Mouse (Mus musculus): ENCODE measurements at regions not wholly inside any gene's neighbourhood (a gene's known extent, or its start where the extent isn't known, plus 50 kb on each side); places are given as distances from the start of the nearest gene placed in this dataset.
A peak's percentile ranks its signal among the peaks of the same experiment; 100 is the strongest.

DNA sequence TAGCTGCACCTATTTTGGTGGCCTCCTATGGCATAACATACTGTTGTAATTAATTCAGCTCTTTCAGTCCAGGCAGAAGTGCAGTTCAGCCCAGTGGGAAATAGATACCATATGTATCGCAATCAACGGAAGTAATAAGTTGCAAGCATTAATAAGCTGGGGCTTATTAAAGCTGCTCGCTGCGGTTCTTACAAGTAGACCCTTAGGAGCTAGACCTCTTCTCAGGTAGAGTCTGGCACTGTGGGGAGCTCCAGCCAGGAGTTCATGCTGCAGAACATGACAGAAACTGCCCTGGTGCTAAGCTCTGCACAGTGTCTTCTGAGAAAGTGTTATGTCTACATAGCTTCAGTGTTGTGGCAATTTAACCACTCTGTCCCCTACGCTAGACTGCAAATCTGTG, 153.5 kb upstream of the Tut7 start:
- no peaks in the 10 kb centered on the region for H3K9me3 ChIP-seq (replicated peaks)
- no peaks in the 10 kb centered on the region for H3K27me3 ChIP-seq
- no peak overlapping the region for H3K9ac ChIP-seq
- WGBS, result 46% methylated on average over 5 of the region's 5 CpGs
- H3K4me1 ChIP-seq, result peaks cover 22% of the 10 kb centered on the region
- ATAC-seq (ENCODE audit: insufficient number of reproducible peaks, low FRiP score, low TSS enrichment, low read depth), result no peak
- no peak overlapping the region for H3K4me3 ChIP-seq (replicated peaks)
- 0 out of 2 replicates have a peak overlapping the region, but pooled peaks have one; percentile 48 for H3K27ac ChIP-seq (replicated peaks)
- H3K4me2 ChIP-seq (replicated peaks), result no peak overlapping the region
- H3K36me3 ChIP-seq, result no peaks in the 10 kb centered on the region

DNA sequence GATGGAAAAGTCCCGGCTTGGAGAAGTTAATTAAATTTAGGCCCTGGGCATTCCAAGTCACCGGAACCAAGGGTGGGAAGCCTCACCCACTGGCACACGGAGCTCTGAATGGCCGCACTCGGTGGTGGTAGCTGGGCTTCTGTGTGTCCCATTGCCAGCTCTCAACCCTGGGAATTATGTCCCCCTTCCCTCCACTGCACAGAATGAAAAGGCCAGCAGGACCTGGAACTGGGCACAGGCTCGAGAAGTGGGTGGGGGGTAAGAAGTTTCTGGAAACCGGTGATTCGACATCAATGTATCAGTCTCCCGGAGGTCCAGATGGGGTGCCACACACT, 149.1 kb upstream of the Tut7 start:
- Histone ChIP-seq H3K4me2 (replicated peaks) (peak overlapping the region; percentile 49), H3K36me3 (no peaks in the 10 kb centered on the region), H3K27me3 (no peaks in the 10 kb centered on the region), H3K27ac (replicated peaks) (peak overlapping the region; percentile 34), H3K9ac (no peak overlapping the region), H3K9me3 (replicated peaks) (no peaks in the 10 kb centered on the region), H3K4me1 (peaks cover 39% of the 10 kb centered on the region), H3K4me3 (replicated peaks) (no peak overlapping the region)
- no peak for ATAC-seq (ENCODE audit: insufficient number of reproducible peaks, low FRiP score, low TSS enrichment, low read depth)
- WGBS, result 45% methylated on average over 9 of the region's 9 CpGs

DNA sequence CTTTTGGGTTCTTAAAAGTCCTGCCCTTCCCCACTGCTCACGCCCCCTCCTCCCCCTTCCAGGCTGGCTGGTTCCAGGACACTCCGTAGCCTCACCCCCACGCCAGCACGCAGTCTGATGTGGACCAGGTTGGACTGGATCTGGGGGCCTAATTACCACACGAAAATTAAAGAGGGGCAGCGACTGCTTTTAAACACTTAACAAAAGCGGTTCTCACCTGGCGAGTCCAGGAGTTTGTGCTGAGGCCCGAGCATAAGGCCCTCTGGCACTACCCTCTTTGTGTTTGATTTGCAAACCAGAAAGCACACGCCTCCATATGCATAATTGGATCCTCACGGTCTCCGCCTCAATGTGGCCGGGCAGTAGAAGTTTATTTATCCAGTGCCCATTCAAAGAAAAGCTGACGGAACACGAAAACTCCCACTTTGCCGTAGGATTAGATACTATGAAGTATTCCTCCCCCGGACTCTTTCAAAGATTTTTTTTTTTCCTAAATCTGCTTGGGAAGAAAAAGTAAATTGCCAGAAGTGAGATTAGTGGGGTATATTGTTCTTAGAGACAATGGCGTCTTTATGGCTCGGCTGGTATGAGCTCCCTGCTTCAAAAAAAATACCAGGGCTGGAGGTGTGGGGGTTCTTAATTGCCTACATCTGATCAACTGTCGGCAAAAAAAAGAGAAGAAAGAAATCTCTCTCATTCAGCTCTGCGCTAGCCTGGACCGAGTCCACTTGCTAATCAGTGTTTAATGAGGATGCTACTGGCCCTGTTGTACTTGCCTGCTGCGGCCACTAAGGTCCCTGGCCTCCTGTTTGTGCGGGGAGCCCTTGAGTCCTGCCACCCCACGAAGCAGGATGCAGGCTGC, 148.5 kb upstream of the Tut7 start:
- Histone ChIP-seq H3K9ac (peak overlapping the region; percentile 1; the same call in 1 of the 2 replicates), H3K27ac (replicated peaks) (peak overlapping the region; percentile 5), H3K36me3 (no peaks in the 10 kb centered on the region), H3K4me3 (replicated peaks) (peak overlapping the region; percentile 14), H3K27me3 (no peaks in the 10 kb centered on the region), H3K4me2 (replicated peaks) (peak overlapping the region; percentile 49), H3K4me1 (peaks cover 37% of the 10 kb centered on the region), H3K9me3 (replicated peaks) (no peaks in the 10 kb centered on the region)
- ATAC-seq (ENCODE audit: insufficient number of reproducible peaks, low FRiP score, low TSS enrichment, low read depth), result peak; percentile 72
- WGBS, result 11% methylated on average over 25 of the region's 25 CpGs

DNA sequence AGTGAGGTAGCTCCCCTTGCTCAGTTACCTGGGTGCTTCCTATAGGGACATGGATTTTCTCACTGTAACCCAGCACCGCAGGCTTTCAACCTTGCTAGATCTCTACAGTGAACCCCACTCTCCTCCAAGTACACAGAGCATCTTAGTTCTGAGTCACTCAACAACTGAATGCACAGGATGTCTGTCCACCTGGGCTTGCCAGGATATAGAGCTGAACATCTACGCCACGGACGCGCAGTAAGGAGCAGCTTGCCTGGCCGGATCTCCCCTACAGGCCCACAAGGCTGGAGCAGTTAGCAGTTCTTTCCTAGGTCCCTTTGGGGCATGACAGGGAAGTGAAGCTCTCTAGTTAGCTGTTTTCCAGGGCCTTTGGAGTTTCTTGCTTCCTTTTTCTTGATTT, 147.5 kb upstream of the Tut7 start:
- ATAC-seq (ENCODE audit: insufficient number of reproducible peaks, low FRiP score, low TSS enrichment, low read depth), result no peak
- peaks cover 26% of the 10 kb centered on the region for H3K4me1 ChIP-seq
- H3K9ac ChIP-seq, result no peak overlapping the region
- no peak overlapping the region for H3K27ac ChIP-seq (replicated peaks)
- H3K9me3 ChIP-seq (replicated peaks), result no peaks in the 10 kb centered on the region
- WGBS, result 53% methylated on average over 6 of the region's 6 CpGs
- no peaks in the 10 kb centered on the region for H3K27me3 ChIP-seq
- no peak overlapping the region for H3K4me2 ChIP-seq (replicated peaks)
- H3K4me3 ChIP-seq (replicated peaks), result no peak overlapping the region
- no peaks in the 10 kb centered on the region for H3K36me3 ChIP-seq

DNA sequence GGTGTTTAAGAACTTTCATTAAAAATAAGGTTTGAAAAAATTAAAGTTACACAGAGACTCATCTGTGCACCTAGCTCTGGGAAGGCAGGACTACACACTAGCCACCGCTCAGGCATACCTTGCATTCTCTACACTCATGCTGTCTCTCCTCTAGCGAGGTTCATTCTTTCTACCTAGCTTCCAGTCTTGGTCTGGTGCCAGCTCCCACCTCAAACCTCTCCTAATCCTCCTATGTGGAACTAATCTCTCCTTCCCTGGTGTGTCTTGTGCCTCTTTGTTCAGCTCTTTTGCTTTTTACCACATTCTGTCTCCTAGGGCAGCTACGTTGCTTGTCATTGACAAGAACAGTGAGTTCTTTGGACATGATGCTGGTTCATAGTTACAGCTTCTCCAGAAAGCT, 146.5 kb upstream of the Tut7 start:
- Histone ChIP-seq H3K4me3 (replicated peaks) (no peak overlapping the region), H3K27ac (replicated peaks) (no peak overlapping the region), H3K4me1 (peaks cover 26% of the 10 kb centered on the region), H3K4me2 (replicated peaks) (no peak overlapping the region), H3K36me3 (no peaks in the 10 kb centered on the region), H3K9me3 (replicated peaks) (no peaks in the 10 kb centered on the region), H3K9ac (no peak overlapping the region), H3K27me3 (no peaks in the 10 kb centered on the region)
- 51% methylated on average over 3 of the region's 3 CpGs for WGBS
- no peak for ATAC-seq (ENCODE audit: insufficient number of reproducible peaks, low FRiP score, low TSS enrichment, low read depth)

DNA sequence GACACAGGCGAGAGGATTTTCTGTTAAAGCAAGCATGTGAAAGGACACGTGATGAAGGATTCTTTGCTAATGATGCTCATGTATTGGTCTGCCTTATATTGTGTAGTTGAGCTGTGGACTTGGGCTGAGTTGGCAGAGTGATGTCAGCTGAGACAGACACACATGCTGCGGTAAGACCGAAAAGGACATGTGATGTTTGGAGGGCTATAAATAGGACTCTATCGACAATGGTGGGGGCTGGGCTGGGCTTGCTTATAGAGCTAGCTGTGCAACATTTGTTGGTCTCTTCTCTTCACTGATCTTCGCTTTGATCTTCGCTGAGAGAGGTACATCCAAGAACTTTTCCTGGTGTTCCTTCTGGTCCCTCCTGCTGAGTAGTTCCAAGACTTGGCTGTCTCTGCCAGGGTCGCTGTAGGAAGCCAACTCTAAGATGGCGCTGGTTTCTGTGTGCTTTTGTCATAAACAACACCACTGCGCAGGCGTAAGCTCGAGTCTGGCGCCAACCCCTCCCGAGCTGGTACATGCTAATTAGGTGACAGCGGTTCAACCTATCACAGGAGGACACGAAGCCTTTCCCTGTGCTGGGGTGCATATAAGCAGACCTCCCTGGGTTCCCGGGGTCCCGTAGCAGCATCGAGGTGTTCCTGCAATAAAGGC, 145.8 kb upstream of the Tut7 start:
- WGBS, result 77% methylated on average over 19 of the region's 19 CpGs
- no peak overlapping the region for H3K4me2 ChIP-seq (replicated peaks)
- H3K27me3 ChIP-seq, result no peaks in the 10 kb centered on the region
- H3K27ac ChIP-seq (replicated peaks), result no peak overlapping the region
- no peak overlapping the region for H3K4me3 ChIP-seq (replicated peaks)
- peaks cover 26% of the 10 kb centered on the region for H3K4me1 ChIP-seq
- no peaks in the 10 kb centered on the region for H3K9me3 ChIP-seq (replicated peaks)
- no peak overlapping the region for H3K9ac ChIP-seq
- ATAC-seq (ENCODE audit: insufficient number of reproducible peaks, low FRiP score, low TSS enrichment, low read depth), result no peak
- no peaks in the 10 kb centered on the region for H3K36me3 ChIP-seq

DNA sequence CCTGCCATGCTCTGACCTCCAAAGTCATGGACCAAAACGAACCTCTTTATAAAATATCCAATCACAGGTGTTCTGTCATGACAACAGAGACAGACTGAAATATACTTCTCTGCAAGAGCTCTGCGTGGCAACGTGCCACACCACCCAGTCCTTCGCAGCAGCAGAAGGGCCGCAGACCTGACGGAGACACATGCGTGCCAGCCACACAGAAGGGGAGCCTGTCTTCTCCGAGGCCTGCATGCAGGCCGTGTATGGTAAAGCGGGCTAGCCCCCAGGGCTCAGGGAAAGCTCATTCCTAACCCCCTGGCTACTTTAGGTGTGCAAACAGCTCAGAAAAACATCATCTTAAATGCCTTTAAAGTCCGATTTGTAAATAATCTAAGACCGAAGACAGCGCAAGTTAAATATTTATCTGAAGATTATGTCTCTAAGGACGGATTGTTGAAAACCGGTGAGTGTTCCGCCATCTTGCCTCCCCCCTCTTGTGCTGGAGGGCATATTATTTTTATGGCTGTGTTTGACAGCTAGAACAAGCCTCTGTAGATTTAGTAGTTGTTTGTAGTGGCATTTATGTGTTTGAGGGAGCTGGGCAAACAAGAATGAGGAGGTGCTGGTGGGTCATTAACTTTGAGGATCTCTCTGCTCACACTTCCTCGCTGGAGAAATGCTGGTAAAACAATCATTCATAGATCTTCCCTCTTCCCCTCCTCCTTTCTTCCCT, 143.7 kb upstream of the Tut7 start:
- ATAC-seq (ENCODE audit: insufficient number of reproducible peaks, low FRiP score, low TSS enrichment, low read depth), result no peak
- Histone ChIP-seq H3K36me3 (no peaks in the 10 kb centered on the region), H3K27ac (replicated peaks) (no peak overlapping the region), H3K4me2 (replicated peaks) (no peak overlapping the region), H3K9ac (no peak overlapping the region), H3K9me3 (replicated peaks) (no peaks in the 10 kb centered on the region), H3K4me1 (peaks cover 27% of the 10 kb centered on the region), H3K27me3 (no peaks in the 10 kb centered on the region), H3K4me3 (replicated peaks) (no peak overlapping the region)
- WGBS, result 73% methylated on average over 17 of the region's 17 CpGs

DNA sequence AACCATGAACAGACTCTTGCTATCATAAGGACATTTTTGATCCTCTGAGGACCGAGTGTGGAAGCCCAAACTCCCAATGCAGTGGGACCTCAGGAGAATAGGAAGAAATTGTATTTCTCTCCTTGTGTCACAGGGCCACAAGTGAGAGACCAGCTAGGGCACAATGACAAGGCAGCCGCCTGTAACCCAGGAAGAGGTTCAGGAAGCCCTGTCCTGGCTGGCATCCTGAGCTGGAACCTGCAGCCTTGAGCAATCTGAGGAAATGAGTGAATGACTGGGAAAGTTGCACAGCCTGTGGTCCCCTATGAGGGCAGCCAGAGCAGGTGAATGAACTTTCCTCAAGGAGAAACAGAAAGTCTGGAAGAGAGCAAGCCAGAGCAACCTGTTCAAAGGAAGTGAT, 142.0 kb upstream of the Tut7 start:
- Histone ChIP-seq H3K27me3 (no peaks in the 10 kb centered on the region), H3K36me3 (no peaks in the 10 kb centered on the region), H3K4me1 (peaks cover 10% of the 10 kb centered on the region), H3K9me3 (replicated peaks) (no peaks in the 10 kb centered on the region), H3K4me3 (replicated peaks) (no peak overlapping the region), H3K27ac (replicated peaks) (no peak overlapping the region), H3K4me2 (replicated peaks) (no peak overlapping the region), H3K9ac (no peak overlapping the region)
- ATAC-seq (ENCODE audit: insufficient number of reproducible peaks, low FRiP score, low TSS enrichment, low read depth), result no peak
- WGBS, result 87% methylated on average over 2 of the region's 2 CpGs

DNA sequence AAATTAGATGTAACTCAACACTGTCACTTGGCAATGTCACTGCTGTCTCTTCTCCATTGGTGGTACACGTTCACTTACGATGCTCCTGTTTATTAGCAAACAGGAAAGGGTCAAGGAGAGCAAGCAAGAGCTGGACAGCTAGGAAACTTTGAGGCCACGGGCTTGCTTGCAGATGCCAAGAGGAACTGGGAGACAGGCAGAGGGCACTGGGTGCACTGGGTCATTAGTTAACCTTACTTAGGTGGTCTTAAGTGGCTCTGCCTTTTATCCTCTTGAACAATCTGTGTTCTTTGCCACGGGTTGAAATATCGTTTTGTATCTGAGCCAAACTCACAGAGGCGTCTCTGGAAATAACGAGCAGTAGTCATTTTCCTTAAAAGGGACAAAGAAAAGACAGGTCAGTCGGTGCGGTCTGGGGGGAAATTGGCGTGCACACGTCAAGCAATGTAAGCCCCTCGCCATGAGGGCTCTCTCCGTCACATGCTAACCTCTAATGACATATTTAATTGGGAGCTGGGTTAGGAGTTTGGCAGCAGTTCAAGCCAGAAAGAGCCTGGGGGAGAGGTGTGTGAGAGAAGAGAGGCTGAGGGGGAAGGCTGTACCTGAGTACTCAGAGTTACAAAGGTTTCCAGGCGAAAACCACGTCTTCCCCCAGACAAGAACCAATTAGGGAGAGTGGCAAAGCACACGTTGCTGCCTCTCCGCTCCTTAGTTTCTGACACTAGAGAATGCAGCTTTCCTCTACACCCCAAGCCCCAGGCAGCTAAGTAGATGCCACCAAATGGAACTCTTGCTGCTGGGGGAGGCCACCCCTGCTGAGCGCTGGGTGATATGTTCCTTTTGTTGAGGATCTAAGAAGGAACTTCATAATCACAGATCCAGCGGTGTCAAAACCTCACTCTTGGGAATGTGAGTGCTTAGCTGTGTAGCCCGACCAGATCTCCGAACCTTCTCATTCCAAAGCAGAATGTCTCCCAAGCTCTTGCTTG, 140.0 kb upstream of the Tut7 start:
- no peak for ATAC-seq (ENCODE audit: insufficient number of reproducible peaks, low FRiP score, low TSS enrichment, low read depth)
- Histone ChIP-seq H3K27me3 (no peaks in the 10 kb centered on the region), H3K36me3 (no peaks in the 10 kb centered on the region), H3K4me2 (replicated peaks) (no peak overlapping the region), H3K9ac (no peak overlapping the region), H3K27ac (replicated peaks) (0 out of 2 replicates have a peak overlapping the region, but pooled peaks have one; percentile 44), H3K4me1 (peaks cover 8% of the 10 kb centered on the region), H3K4me3 (replicated peaks) (no peak overlapping the region), H3K9me3 (replicated peaks) (no peaks in the 10 kb centered on the region)
- 54% methylated on average over 21 of the region's 21 CpGs for WGBS

DNA sequence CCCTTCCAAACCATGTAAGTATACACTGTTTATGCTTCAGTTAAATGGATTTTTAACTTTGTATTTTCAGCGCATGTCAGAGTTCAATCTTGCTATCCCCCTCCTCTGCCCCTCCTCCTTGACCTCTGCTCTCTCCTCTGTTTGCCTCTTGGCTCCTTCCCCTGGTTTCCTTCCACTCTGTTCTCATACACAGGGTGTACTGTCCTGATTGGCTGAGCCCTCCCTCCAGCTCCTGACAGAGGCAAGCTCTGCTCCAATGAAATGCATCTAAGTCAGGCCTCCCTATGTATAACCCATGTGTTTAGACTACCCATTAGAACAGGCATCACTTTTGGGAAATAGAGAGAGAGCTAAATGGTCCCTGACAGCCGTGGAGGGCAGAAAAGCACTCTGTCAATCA, 133.5 kb upstream of the Tut7 start:
- Histone ChIP-seq H3K4me1 (no peaks in the 10 kb centered on the region), H3K4me3 (replicated peaks) (no peak overlapping the region), H3K36me3 (no peaks in the 10 kb centered on the region), H3K27ac (replicated peaks) (no peak overlapping the region), H3K9me3 (replicated peaks) (no peaks in the 10 kb centered on the region), H3K27me3 (no peaks in the 10 kb centered on the region), H3K9ac (no peak overlapping the region), H3K4me2 (replicated peaks) (no peak overlapping the region)
- WGBS, result 47% methylated on average over 2 of the region's 2 CpGs
- ATAC-seq (ENCODE audit: insufficient number of reproducible peaks, low FRiP score, low TSS enrichment, low read depth), result no peak
